Mouse (Mus musculus): Measurements from ENCODE around the gene Ndufb7.
"Not testable (repeated sequence)": the region's sequence is repeated elsewhere in the genome, so short reads cannot be mapped to it uniquely, and the experiment has no call there.

Ndufb7 gene

GRCm38 (mm10) chr8:83566469-83567395 lies at the start of gene Ndufb7:
Gene Ndufb7 (plus strand): TSS chr8:83566671.
- peak; percentile 91 for ATAC-seq (ENCODE audit: insufficient number of reproducible peaks, low FRiP score, low TSS enrichment)

GRCm38 (mm10) chr8:83520432-83520831 lies 46.0 kb upstream of the Ndufb7 start:
- ATAC-seq (ENCODE audit: insufficient number of reproducible peaks, low FRiP score, low TSS enrichment), result no peak

GRCm38 (mm10) chr8:83520907-83521306 lies 45.6 kb upstream of the Ndufb7 start:
- ATAC-seq (ENCODE audit: insufficient number of reproducible peaks, low FRiP score, low TSS enrichment), result not testable (repeated sequence)

GRCm38 (mm10) chr8:83521310-83521709 lies 45.2 kb upstream of the Ndufb7 start:
- no peak for ATAC-seq (ENCODE audit: insufficient number of reproducible peaks, low FRiP score, low TSS enrichment)

- no peak for ATAC-seq (ENCODE audit: insufficient number of reproducible peaks, low FRiP score, low TSS enrichment)
These were observed 31.7 kb upstream of the Ndufb7 start for GRCm38 (mm10) chr8:83534802-83535201.

- no peak for ATAC-seq (ENCODE audit: insufficient number of reproducible peaks, low FRiP score, low TSS enrichment)
These were observed 30.7 kb upstream of the Ndufb7 start, which contains the start of gene Olfr370 for GRCm38 (mm10) chr8:83535736-83536135. Gene Olfr370 (plus strand): TSS chr8:83535780.

GRCm38 (mm10) chr8:83562669-83563068 lies 3.8 kb upstream of the Ndufb7 start:
- ATAC-seq (ENCODE audit: insufficient number of reproducible peaks, low FRiP score, low TSS enrichment), result no peak

GRCm38 (mm10) chr8:83563246-83563645 lies 3.2 kb upstream of the Ndufb7 start:
- ATAC-seq (ENCODE audit: insufficient number of reproducible peaks, low FRiP score, low TSS enrichment), result no peak

- no peak for ATAC-seq (ENCODE audit: insufficient number of reproducible peaks, low FRiP score, low TSS enrichment)
These were observed 618 bp upstream of the Ndufb7 start for GRCm38 (mm10) chr8:83565731-83566375.

- no peak for ATAC-seq (ENCODE audit: insufficient number of reproducible peaks, low FRiP score, low TSS enrichment)
These were observed 1.2 kb downstream of the Ndufb7 start for GRCm38 (mm10) chr8:83567668-83568067.

- ATAC-seq (ENCODE audit: insufficient number of reproducible peaks, low FRiP score, low TSS enrichment), result no peak
These were observed 1.7 kb downstream of the Ndufb7 start for GRCm38 (mm10) chr8:83568128-83568527.

- ATAC-seq (ENCODE audit: insufficient number of reproducible peaks, low FRiP score, low TSS enrichment), result no peak
These were observed 2.3 kb downstream of the Ndufb7 start for GRCm38 (mm10) chr8:83568755-83569154.

- ATAC-seq (ENCODE audit: insufficient number of reproducible peaks, low FRiP score, low TSS enrichment), result no peak
These were observed 2.7 kb downstream of the Ndufb7 start for GRCm38 (mm10) chr8:83569165-83569564.

- no peak for ATAC-seq (ENCODE audit: insufficient number of reproducible peaks, low FRiP score, low TSS enrichment)
These were observed 4.0 kb downstream of the Ndufb7 start for GRCm38 (mm10) chr8:83570272-83571000.

GRCm38 (mm10) chr8:83571001-83571340 lies 4.5 kb downstream of the Ndufb7 start:
- ATAC-seq (ENCODE audit: insufficient number of reproducible peaks, low FRiP score, low TSS enrichment), result not testable (repeated sequence)

- ATAC-seq (ENCODE audit: insufficient number of reproducible peaks, low FRiP score, low TSS enrichment), result no peak
These were observed 5.3 kb downstream of the Ndufb7 start for GRCm38 (mm10) chr8:83571791-83572190.

- no peak for ATAC-seq (ENCODE audit: insufficient number of reproducible peaks, low FRiP score, low TSS enrichment)
These were observed 5.9 kb downstream of the Ndufb7 start for GRCm38 (mm10) chr8:83572246-83572812.

GRCm38 (mm10) chr8:83573140-83573875 lies 6.8 kb downstream of the Ndufb7 start:
- ATAC-seq (ENCODE audit: insufficient number of reproducible peaks, low FRiP score, low TSS enrichment), result no peak

GRCm38 (mm10) chr8:83574631-83575315 lies 8.3 kb downstream of the Ndufb7 start:
- no peak for ATAC-seq (ENCODE audit: insufficient number of reproducible peaks, low FRiP score, low TSS enrichment)
